Mouse (Mus musculus) heart, embryonic 16.5 days (tissue): ENCODE results near the gene Wbp1l. TPM values are rescaled to one million over a fixed set of nuclear protein-coding genes. Genes with fewer than 3 reads are reported as not detected.

Experiments used
- ATAC-seq: fragments of 200-750 bp; cut with Nextera tagmentation; replicated peaks from 2 replicates; pipeline ENCODE4 v1.8.0; 2017; ENCODE audit warnings: moderate number of reproducible peaks; ENCODE audit not compliant: insufficient read depth, low FRiP score; ENCODE audit errors: extremely low read depth
- H3K27ac ChIP-seq: fragments of 300-500 bp; sonication (generic); 2 replicates; pipeline ENCODE4 v1.5.1; 2014; ENCODE audit warnings: mild to moderate bottlenecking, low read length, control low read depth, moderate library complexity
- H3K27me3 ChIP-seq: fragments of 300-500 bp; sonication (generic); 2 replicates; pipeline ENCODE4 v1.6.1; 2014; ENCODE audit warnings: low read length, mixed read lengths; ENCODE audit not compliant: control insufficient read depth, insufficient read depth
- H3K36me3 ChIP-seq: fragments of 300-500 bp; sonication (generic); 2 replicates; pipeline ENCODE4 v1.6.1; 2014; ENCODE audit not compliant: control insufficient read depth, insufficient read depth
- H3K4me1 ChIP-seq: fragments of 300-500 bp; sonication (generic); 2 replicates; pipeline ENCODE4 v1.6.1; 2014; ENCODE audit warnings: low read length, mixed read lengths; ENCODE audit not compliant: control insufficient read depth, insufficient read depth
- H3K4me2 ChIP-seq: fragments of 300-500 bp; sonication (generic); 2 replicates; pipeline ENCODE4 v1.6.1; 2014; ENCODE audit warnings: low read depth, mild to moderate bottlenecking, control low read depth, low read length
- H3K4me3 ChIP-seq: fragments of 300-500 bp; sonication (generic); 2 replicates; pipeline ENCODE4 v1.5.1; 2014; ENCODE audit warnings: mild to moderate bottlenecking, control low read depth, low read length
- H3K9ac ChIP-seq: fragments of 300-500 bp; sonication (generic); 2 replicates; pipeline ENCODE4 v1.6.1; 2014; ENCODE audit warnings: low read length, control low read depth
- H3K9me3 ChIP-seq: fragments of 300-500 bp; sonication (generic); replicated peaks from 2 replicates; pipeline ENCODE4 v1.6.1; 2016; ENCODE audit warnings: low read length; ENCODE audit not compliant: control insufficient read depth
- WGBS: fragments of 180-500 bp; shearing (Covaris S2); extraction: QIAGEN DNeasy Blood & Tissue Kit; methylation state at CpG from one replicate; pipeline ENCODE4 v1.1.7; 2014; 5-methylcytosine and 5-hydroxymethylcytosine counted together
- polyA plus RNA-seq: library from polyadenylated mRNA; unstranded; fragments of >200 nt; fragmentation: Nextera tagmentation; extraction: Ambion mirVana; gene quantifications from 2 replicates; pipeline ENCODE4 v1.2.1, GENCODE M21; 2015

The Wbp1l gene
- polyA plus RNA-seq, 1 experiment from 2014 or later = 60.5 TPM

DNA sequence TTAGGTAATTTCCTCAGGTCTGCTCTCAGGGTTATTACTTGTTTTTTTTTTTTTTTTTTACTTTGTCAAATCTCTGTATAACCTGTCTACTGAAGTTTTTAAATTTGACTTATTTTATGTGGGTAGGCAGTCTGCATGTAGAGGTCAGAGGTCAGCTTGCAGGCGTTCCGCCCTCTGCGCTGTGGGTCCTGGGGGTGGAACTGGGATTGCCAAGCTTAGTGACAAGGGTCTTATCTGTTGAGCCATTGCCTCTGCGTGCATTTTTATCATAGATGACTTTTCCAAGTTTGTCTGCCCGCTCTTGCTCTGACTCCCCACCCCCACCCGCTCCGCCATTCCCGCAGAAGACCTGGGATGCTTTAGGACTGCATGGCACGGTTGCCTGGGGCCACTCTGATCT is 36.9 kb downstream of the Wbp1l start:
- H3K4me2 ChIP-seq = no peak overlapping the region; the same call in 1 of the 2 replicates
- 30% methylated on average over 9 of the region's 9 CpGs for WGBS

GRCm38 (mm10) chr19:46637598-46637997 is 38.7 kb downstream of the Wbp1l start:
- Histone ChIP-seq H3K4me1 (peaks cover 68% of the 10 kb centered on the region), H3K4me2 (no peak overlapping the region), H3K4me3 (no peak overlapping the region), H3K27ac (no peak overlapping the region), H3K27me3 (no peaks in the 10 kb centered on the region), H3K36me3 (peaks cover 11% of the 10 kb centered on the region), H3K9me3 (no peaks in the 10 kb centered on the region), H3K9ac (no peak overlapping the region)
- 67% methylated on average over 6 of the region's 6 CpGs for WGBS
- ATAC-seq = no peak

More for the DNA sequence above, 36.9 kb downstream of the Wbp1l start:
- Histone ChIP-seq H3K4me3 (no peak overlapping the region), H3K4me1 (peaks cover 54% of the 10 kb centered on the region), H3K36me3 (peaks cover 11% of the 10 kb centered on the region), H3K9ac (no peak overlapping the region), H3K9me3 (no peaks in the 10 kb centered on the region), H3K27ac (peak overlapping the region; percentile 57), H3K27me3 (no peaks in the 10 kb centered on the region)
- no peak for ATAC-seq

GRCm38 (mm10) chr19:46639053-46639452 is 40.2 kb downstream of the Wbp1l start:
- H3K4me2 ChIP-seq = no peak overlapping the region
- H3K27me3 ChIP-seq = no peaks in the 10 kb centered on the region
- peak overlapping the region; percentile 62 for H3K27ac ChIP-seq
- ATAC-seq = no peak
- no peak overlapping the region for H3K9ac ChIP-seq
- peaks cover 11% of the 10 kb centered on the region for H3K36me3 ChIP-seq
- no peak overlapping the region for H3K4me3 ChIP-seq
- H3K9me3 ChIP-seq = no peaks in the 10 kb centered on the region
- H3K4me1 ChIP-seq = peaks cover 76% of the 10 kb centered on the region

DNA sequence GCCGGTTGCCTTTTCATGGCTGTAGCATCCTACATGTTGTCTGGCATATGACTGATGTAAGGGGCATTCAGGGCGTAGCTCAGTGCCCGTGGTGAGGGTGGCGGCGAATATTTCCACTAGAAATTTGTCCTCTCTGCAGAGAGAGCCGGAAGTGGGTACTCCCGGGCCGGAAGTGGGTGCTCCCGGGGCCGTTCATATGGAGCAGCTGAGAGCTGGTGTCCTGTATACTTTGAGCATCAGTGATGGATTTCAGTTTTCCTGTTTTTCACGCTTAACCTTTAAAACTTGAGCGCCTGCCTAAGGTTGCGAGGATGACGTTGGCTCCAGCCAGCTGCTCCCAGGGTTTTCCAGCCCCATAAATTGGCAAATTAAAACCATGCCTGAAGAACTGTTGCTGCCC is 40.6 kb downstream of the Wbp1l start:
- no peak for ATAC-seq
- 77% methylated on average over 14 of the region's 14 CpGs for WGBS
- H3K4me2 ChIP-seq = no peak overlapping the region
- no peaks in the 10 kb centered on the region for H3K27me3 ChIP-seq
- H3K36me3 ChIP-seq = peaks cover 11% of the 10 kb centered on the region
- peaks cover 77% of the 10 kb centered on the region for H3K4me1 ChIP-seq
- no peak overlapping the region; the same call in 1 of the 2 replicates for H3K9ac ChIP-seq
- peak overlapping the region; percentile 62 for H3K27ac ChIP-seq
- no peak overlapping the region for H3K4me3 ChIP-seq
- no peaks in the 10 kb centered on the region for H3K9me3 ChIP-seq

DNA sequence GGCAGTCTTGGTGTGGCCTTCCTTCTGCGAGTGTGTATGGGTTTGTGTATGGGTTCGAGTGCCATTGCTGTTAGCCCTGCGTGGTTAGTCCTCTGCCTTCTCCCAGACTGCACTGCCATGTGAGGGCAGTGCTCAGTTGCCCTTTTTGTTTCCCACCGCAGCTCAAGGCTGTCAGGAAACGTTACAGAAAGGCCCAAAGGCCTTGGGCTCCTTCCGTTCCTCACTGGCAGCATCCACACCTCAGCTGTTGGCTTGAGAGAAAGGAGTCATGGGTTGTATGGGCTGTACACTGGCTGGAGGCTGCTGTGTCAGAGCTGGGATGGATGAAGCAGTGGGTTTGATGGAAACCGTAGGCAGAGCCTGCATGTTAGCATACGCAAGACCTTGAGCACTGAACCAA is 41.9 kb downstream of the Wbp1l start:
- H3K4me1 ChIP-seq = peaks cover 80% of the 10 kb centered on the region
- no peak for ATAC-seq
- H3K9me3 ChIP-seq = no peaks in the 10 kb centered on the region
- peak overlapping the region; percentile 90 for H3K27ac ChIP-seq
- peak overlapping the region; percentile 32; the same call in 1 of the 2 replicates for H3K9ac ChIP-seq
- H3K4me2 ChIP-seq = no peak overlapping the region
- 86% methylated on average over 8 of the region's 8 CpGs for WGBS
- H3K4me3 ChIP-seq = no peak overlapping the region
- H3K27me3 ChIP-seq = no peaks in the 10 kb centered on the region
- peaks cover 11% of the 10 kb centered on the region for H3K36me3 ChIP-seq

- 27% methylated on average over 19 of the region's 19 CpGs for WGBS
- no peak overlapping the region for H3K4me3 ChIP-seq
Measured at GRCm38 (mm10) chr19:46641420-46642085, 42.7 kb downstream of the Wbp1l start.

DNA sequence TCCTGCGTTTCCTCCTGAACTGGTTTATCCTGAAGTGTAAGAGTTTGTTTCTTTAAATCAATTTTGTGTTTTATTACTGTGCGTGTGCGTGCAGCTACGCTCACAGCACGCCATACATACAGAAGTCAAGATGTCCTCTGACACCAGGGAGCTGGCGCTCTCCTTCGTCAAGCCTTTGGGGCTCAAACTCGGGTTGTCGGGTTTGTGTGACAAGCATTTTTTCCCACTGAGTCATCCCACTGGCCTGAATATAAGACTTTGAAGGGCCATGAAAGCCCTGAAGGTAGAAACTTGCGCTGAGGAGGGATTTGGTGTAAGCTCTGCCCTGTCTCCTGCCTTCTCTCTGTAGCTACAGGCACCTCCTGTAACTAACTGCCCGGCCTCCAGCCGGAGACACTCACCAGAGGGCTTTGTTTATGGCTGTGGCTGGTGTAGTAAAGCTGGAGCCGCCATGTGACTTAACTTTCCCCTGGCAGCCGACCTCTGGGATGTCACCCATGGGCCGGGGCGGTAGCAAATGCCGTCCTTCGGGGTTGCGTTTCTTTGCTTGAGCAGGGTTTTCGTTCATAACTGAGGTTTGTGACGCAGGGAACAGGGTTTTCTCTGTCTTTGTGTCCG is 43.4 kb downstream of the Wbp1l start:
- 44% methylated on average over 22 of the region's 22 CpGs for WGBS
- Histone ChIP-seq H3K27me3 (no peaks in the 10 kb centered on the region), H3K4me1 (peaks cover 85% of the 10 kb centered on the region), H3K9ac (peak overlapping the region; percentile 67), H3K36me3 (peaks cover 15% of the 10 kb centered on the region), H3K4me2 (peak overlapping the region; percentile 45), H3K9me3 (no peaks in the 10 kb centered on the region), H3K27ac (peak overlapping the region; percentile 90), H3K4me3 (no peak overlapping the region)
- no peak for ATAC-seq

More at GRCm38 (mm10) chr19:46641420-46642085, 42.7 kb downstream of the Wbp1l start:
- Histone ChIP-seq H3K4me2 (peak overlapping the region; percentile 45), H3K27me3 (no peaks in the 10 kb centered on the region), H3K36me3 (peaks cover 18% of the 10 kb centered on the region), H3K27ac (peak overlapping the region; percentile 90), H3K4me1 (peaks cover 80% of the 10 kb centered on the region), H3K9me3 (no peaks in the 10 kb centered on the region), H3K9ac (peak overlapping the region; percentile 67)
- ATAC-seq = peak; percentile 53

- no peak for ATAC-seq
- Histone ChIP-seq H3K9ac (peak overlapping the region; percentile 51), H3K4me3 (no peak overlapping the region), H3K36me3 (peaks cover 9% of the 10 kb centered on the region), H3K4me1 (peaks cover 85% of the 10 kb centered on the region), H3K27me3 (no peaks in the 10 kb centered on the region), H3K9me3 (no peaks in the 10 kb centered on the region), H3K27ac (peak overlapping the region; percentile 90), H3K4me2 (peak overlapping the region; percentile 50)
- WGBS = 40% methylated on average over 5 of the region's 5 CpGs
Measured at GRCm38 (mm10) chr19:46643236-46643635, 44.4 kb downstream of the Wbp1l start.

DNA sequence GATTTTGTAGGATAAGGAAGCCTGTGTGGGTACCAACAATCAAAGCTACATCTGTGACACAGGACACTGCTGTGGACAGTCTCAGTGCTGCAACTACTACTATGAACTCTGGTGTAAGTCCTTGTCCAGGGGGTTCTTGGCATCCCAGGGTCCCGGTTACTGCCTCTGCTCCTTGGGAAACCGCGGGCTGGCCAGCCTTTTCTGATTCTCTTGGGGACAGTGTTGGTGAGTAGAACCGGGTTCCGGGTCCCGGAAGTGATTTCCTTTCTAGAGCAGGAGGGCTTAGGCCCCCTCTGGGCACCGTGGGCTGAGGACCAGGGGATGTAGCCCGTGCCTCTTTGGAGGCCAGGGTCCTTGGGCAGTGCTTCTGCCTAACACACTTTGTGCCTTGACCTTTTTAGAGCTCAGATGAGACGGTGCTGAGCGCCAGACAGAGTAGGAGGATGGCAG is 45.5 kb downstream of the Wbp1l start:
- 47% methylated on average over 10 of the region's 10 CpGs for WGBS
- peak overlapping the region; percentile 50 for H3K4me2 ChIP-seq
- H3K9ac ChIP-seq = peak overlapping the region; percentile 64
- ATAC-seq = no peak
- H3K27ac ChIP-seq = peak overlapping the region; percentile 90
- H3K9me3 ChIP-seq = no peaks in the 10 kb centered on the region
- H3K4me1 ChIP-seq = peaks cover 78% of the 10 kb centered on the region
- peaks cover 12% of the 10 kb centered on the region; the same call in 1 of the 2 replicates for H3K36me3 ChIP-seq
- H3K27me3 ChIP-seq = no peaks in the 10 kb centered on the region
- H3K4me3 ChIP-seq = no peak overlapping the region
